Mouse (Mus musculus) thymus, adult 2 months (tissue): ENCODE data around the gene Fbp2.

ENCODE experiments used
- CTCF ChIP-seq: fragments of 200-500 bp; IDR thresholded peaks from 2 replicates; pipeline ENCODE4 v1.5.1; 2012; ENCODE audit warnings: mild to moderate bottlenecking, control low read depth, low read length, moderate library complexity, borderline replicate concordance; ENCODE audit not compliant: control insufficient read depth, poor library complexity, insufficient read depth; ENCODE audit errors: extremely low read depth
- POLR2A ChIP-seq: fragments of 200-500 bp; IDR thresholded peaks from 2 replicates; pipeline ENCODE4 v1.6.1; 2012; ENCODE audit warnings: mild to moderate bottlenecking, low read length, control low read depth, moderate library complexity; ENCODE audit not compliant: control insufficient read depth, poor library complexity, insufficient read depth; ENCODE audit errors: extremely low read depth

DNA sequence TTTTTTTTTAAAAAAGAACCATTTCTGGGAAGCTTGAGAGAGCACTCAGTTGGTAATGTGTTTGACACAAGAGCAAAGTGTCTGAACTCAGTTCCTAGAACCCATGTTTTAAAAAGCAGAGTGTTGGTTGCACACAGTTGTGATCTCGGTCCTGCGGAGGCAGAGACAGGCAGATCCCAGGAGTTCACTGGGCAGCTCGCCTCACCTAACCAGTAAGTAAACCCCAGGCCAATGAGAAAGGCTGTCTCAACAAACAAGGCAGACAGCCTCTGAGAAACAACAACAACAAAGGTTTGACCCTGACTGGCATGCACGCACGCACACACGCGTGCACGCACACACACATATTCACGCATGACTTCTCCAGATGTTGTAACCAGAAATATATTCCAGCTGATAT is 25.7 kb upstream of the Fbp2 start:
- TF ChIP-seq POLR2A = no peak
- TF ChIP-seq CTCF = no peak
